Mouse (Mus musculus) right cerebral cortex, postnatal 14 days (tissue): ENCODE measurements around the gene Pygm.

Experiments used
- DNase-seq: peaks from one replicate; pipeline ENCODE4 v3.0.0; 2022

Pygm gene

GRCm38 (mm10) chr19:6354030-6354429 lies 30.2 kb upstream of the Pygm start:
- DNase-seq: no peak

- DNase-seq: no peak
These were observed 22.9 kb upstream of the Pygm start for GRCm38 (mm10) chr19:6361291-6361690.

GRCm38 (mm10) chr19:6363091-6363410 lies 21.1 kb upstream of the Pygm start:
- DNase-seq: no peak

- peak; percentile 99 for DNase-seq
These were observed 20.6 kb upstream of the Pygm start, which contains the start of gene Sf1 for GRCm38 (mm10) chr19:6363411-6364240. Gene Sf1, plus strand, starts transcription at chr19:6363690.

- peak; percentile 93 for DNase-seq
These were observed 19.9 kb upstream of the Pygm start for GRCm38 (mm10) chr19:6364317-6364725.

- DNase-seq: no peak
These were observed 19.4 kb upstream of the Pygm start for GRCm38 (mm10) chr19:6364842-6365241.

GRCm38 (mm10) chr19:6370175-6370574 lies 14.0 kb upstream of the Pygm start:
- no peak for DNase-seq

GRCm38 (mm10) chr19:6372433-6372832 lies 11.8 kb upstream of the Pygm start:
- DNase-seq: no peak

GRCm38 (mm10) chr19:6373539-6374400 lies 10.4 kb upstream of the Pygm start:
- DNase-seq: peak; percentile 93

- no peak for DNase-seq
These were observed 9.6 kb upstream of the Pygm start for GRCm38 (mm10) chr19:6374571-6374970.

GRCm38 (mm10) chr19:6375423-6376254 lies 8.6 kb upstream of the Pygm start:
- DNase-seq: no peak

- peak; percentile 77 for DNase-seq
These were observed 8.0 kb upstream of the Pygm start for GRCm38 (mm10) chr19:6376255-6376564.

GRCm38 (mm10) chr19:6376643-6377042 lies 7.6 kb upstream of the Pygm start:
- DNase-seq: no peak

GRCm38 (mm10) chr19:6377327-6378040 lies 6.7 kb upstream of the Pygm start:
- no peak for DNase-seq

GRCm38 (mm10) chr19:6380411-6381166 lies 3.6 kb upstream of the Pygm start:
- DNase-seq: no peak

- DNase-seq: no peak
These were observed 3.0 kb upstream of the Pygm start for GRCm38 (mm10) chr19:6381238-6381637.

- no peak for DNase-seq
These were observed 1.8 kb upstream of the Pygm start for GRCm38 (mm10) chr19:6382323-6382924.

GRCm38 (mm10) chr19:6383470-6383869 lies 729 bp upstream of the Pygm start:
- no peak for DNase-seq

- no peak for DNase-seq
These were observed 755 bp downstream of the Pygm start for GRCm38 (mm10) chr19:6384954-6385353.

GRCm38 (mm10) chr19:6385419-6385818 lies 1.2 kb downstream of the Pygm start:
- no peak for DNase-seq

- DNase-seq: no peak
These were observed 1.6 kb downstream of the Pygm start for GRCm38 (mm10) chr19:6385821-6386220.
